Mouse (Mus musculus) brown adipose tissue, adult 24 weeks (tissue): ENCODE results near the gene Myod1. TPM values are rescaled to one million over a fixed set of nuclear protein-coding genes. Genes with fewer than 3 reads are reported as not detected.

Experiments
- H3K27ac ChIP-seq: fragments of 200-500 bp; replicated peaks from 2 replicates; pipeline ENCODE4 v1.5.1; 2012; ENCODE audit warnings: low read depth, mild to moderate bottlenecking, low read length
- H3K4me1 ChIP-seq: fragments of 200-500 bp; 2 replicates; pipeline ENCODE4 v1.6.1; 2012; ENCODE audit warnings: low read length, mixed read lengths; ENCODE audit not compliant: control insufficient read depth, insufficient read depth, insufficient read length
- H3K4me3 ChIP-seq: fragments of 200-500 bp; 2 replicates; pipeline ENCODE4 v1.5.1; 2012; ENCODE audit warnings: low read depth, mild to moderate bottlenecking, low read length, moderate library complexity; ENCODE audit not compliant: insufficient read depth
- polyA plus RNA-seq: library from polyadenylated mRNA; stranded (reverse); fragments of >200 nt; gene quantifications from 2 replicates; pipeline ENCODE4 v1.2.4, GENCODE M21; 2012; ENCODE audit not compliant: missing spikeins, insufficient read depth, insufficient read length

Gene Myod1
- polyA plus RNA-seq, 1 experiment: not detected

DNA sequence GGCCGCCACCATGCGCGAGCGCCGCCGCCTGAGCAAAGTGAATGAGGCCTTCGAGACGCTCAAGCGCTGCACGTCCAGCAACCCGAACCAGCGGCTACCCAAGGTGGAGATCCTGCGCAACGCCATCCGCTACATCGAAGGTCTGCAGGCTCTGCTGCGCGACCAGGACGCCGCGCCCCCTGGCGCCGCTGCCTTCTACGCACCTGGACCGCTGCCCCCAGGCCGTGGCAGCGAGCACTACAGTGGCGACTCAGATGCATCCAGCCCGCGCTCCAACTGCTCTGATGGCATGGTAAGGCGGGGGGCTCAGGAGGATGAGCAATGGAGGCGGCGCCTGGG is 703 bp downstream of the Myod1 start:
- no peaks in the 10 kb centered on the region for H3K4me1 ChIP-seq
- H3K4me3 ChIP-seq: no peak overlapping the region
- no peak overlapping the region for H3K27ac ChIP-seq

DNA sequence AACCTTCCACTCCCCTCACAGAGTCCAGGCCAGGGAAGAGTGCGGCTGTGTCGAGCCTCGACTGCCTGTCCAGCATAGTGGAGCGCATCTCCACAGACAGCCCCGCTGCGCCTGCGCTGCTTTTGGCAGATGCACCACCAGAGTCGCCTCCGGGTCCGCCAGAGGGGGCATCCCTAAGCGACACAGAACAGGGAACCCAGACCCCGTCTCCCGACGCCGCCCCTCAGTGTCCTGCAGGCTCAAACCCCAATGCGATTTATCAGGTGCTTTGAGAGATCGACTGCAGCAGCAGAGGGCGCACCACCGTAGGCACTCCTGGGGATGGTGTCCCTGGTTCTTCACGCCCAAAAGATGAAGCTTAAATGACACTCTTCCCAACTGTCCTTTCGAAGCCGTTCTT is 1.8 kb downstream of the Myod1 start:
- Histone ChIP-seq H3K4me1 (no peaks in the 10 kb centered on the region), H3K4me3 (no peak overlapping the region), H3K27ac (no peak overlapping the region)

DNA sequence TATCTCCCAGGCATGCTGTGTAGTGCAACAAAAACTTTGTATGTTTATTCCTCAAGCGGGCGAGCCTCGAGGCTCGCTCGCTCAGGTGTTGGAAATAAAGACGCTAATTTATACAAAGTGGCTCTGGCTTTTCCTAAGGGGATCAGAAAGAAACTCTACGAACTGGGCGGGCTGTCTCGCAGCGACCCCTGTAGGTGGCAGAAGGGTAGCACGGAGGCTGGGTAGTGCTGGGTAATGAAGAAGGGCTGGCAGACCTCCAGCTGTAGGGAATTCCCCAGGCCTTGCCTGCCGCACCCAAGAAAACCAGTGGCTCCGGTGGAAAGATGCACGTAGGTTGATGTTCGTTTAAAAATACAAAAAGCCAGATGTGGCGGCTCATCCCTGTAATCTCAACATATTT is 2.7 kb downstream of the Myod1 start:
- no peak overlapping the region for H3K4me3 ChIP-seq
- no peaks in the 10 kb centered on the region for H3K4me1 ChIP-seq
- no peak overlapping the region for H3K27ac ChIP-seq

DNA sequence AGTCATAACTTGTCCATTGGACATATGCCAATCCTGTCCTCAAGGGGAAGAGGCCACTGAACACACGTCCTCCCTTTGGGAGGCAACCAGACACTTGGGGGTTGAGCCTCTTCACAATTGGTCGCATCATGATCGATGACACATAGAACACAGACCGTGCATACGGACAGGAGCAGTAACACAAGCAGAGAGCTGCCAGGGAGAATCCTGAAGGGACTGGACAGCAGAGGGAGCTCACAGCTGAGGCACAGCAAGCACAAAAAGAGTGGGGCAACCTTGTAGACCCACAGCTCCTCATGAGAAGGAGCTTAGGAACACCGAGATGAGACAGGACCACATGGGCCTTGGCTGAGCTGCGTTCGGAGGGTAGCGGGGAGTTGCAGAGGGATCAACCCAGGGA is 4.4 kb downstream of the Myod1 start:
- Histone ChIP-seq H3K27ac (no peak overlapping the region), H3K4me3 (no peak overlapping the region), H3K4me1 (no peaks in the 10 kb centered on the region)

DNA sequence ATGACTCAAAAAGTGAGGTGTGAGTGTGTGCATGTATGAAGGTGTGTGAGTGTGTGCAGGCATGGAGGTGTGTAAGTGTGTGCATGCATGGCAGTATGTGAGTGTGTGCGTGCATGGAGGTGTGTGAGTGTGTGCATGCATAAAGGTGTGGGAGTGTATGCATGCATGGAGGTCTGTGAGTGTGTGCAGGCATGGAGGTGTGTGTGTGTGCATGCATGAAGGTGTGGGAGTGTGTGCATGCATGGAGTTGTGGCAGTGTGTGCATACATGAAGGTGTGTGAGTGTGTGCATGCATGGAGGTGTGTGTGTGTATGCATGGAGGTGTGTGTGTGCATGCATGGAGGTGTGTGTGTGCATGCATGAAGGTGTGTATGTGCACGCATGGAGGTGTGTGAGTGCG is 11.2 kb downstream of the Myod1 start:
- H3K27ac ChIP-seq: no peak overlapping the region
- H3K4me1 ChIP-seq: no peaks in the 10 kb centered on the region
- no peak overlapping the region for H3K4me3 ChIP-seq

DNA sequence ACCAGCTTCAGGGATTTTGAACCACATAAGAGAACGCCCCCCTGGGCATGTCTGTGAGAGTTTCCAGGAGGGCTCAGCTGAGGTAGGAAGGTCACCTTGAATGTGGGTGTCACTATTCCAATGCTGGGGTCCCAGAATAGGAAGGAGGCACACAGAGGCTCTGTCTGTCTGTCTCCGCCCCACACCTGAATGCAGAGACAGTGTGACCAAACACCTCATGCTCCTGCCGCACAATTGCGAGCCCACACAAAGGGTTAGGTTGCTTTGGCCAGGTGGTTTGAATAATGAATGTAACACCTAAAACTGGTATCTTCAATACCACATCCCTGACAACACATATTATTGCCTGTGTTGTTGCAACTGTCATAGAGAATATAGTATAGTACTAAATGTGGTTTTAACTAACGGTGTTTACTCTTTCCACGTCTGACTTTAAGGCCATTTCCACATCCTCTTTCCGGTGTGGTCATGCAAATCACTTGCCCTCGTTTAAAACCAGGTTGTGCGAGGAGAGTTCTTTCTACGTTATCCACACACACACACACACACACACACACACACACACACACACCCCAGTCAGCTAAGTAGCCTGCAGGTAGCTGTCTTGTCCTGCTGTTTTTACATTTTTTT is 13.3 kb downstream of the Myod1 start:
- Histone ChIP-seq H3K27ac (no peak overlapping the region), H3K4me3 (no peak overlapping the region), H3K4me1 (no peaks in the 10 kb centered on the region)

DNA sequence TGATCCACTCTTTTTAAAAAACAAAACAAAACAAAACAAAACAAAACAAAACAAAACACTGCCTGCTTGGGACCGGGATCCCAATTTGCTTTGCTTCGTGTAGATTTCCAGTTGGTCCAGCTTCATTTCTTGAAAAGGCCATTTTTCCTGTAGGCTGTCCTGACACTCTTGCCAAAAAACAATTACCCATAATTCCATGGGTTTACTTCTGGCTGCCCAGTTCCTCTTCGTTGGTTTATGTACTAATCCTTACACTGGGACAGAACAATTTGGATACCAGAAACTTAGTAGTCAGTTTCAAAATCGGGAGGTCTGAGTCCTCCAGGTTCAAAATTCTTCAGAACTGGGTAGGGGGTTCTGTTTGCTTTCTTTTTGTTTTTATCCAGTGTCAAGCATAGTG is 14.0 kb downstream of the Myod1 start:
- Histone ChIP-seq H3K27ac (no peak overlapping the region), H3K4me1 (no peaks in the 10 kb centered on the region)

DNA sequence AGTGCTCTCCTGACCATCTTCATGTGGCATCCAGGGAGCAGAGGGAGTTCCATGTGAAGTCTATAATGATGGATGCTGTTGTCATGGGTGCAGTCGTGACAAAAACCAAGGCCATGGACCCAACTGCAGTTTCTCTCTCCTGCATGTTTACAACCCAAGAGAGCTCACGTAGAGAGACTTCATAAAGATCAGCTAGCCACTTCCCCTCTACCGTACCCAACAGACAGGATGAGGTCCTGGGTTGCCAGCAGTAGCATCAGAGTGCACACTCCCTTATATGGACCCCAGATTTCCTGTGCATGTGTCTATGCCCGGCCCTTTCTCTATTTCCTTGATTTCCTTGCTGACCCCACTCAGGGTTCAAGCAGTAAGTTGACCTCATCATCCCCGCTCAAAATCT is 15.4 kb downstream of the Myod1 start:
- H3K4me1 ChIP-seq: no peaks in the 10 kb centered on the region
- H3K27ac ChIP-seq: no peak overlapping the region
- H3K4me3 ChIP-seq: no peak overlapping the region

More for the DNA sequence above, 14.0 kb downstream of the Myod1 start:
- no peak overlapping the region for H3K4me3 ChIP-seq

DNA sequence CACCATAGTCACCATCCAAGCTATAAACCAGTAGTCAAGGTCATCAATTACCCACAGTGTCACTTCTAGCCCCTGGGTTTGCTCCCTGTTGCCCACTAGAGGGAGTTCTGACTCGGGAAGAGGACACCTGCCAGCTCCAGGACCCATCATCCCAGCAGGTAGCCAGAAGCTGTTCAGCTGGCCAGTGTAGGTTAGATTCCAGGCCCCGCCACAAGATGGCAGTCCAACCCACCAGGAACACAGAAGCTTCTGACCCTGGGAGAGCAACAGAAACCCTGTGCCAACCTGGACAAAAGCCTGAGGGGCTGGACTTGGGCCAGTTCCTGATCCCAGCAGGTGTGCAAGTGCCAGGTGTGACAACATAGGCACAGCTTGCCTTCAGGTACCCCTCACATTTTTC is 16.8 kb downstream of the Myod1 start:
- Histone ChIP-seq H3K27ac (no peak overlapping the region), H3K4me1 (no peaks in the 10 kb centered on the region), H3K4me3 (no peak overlapping the region)

DNA sequence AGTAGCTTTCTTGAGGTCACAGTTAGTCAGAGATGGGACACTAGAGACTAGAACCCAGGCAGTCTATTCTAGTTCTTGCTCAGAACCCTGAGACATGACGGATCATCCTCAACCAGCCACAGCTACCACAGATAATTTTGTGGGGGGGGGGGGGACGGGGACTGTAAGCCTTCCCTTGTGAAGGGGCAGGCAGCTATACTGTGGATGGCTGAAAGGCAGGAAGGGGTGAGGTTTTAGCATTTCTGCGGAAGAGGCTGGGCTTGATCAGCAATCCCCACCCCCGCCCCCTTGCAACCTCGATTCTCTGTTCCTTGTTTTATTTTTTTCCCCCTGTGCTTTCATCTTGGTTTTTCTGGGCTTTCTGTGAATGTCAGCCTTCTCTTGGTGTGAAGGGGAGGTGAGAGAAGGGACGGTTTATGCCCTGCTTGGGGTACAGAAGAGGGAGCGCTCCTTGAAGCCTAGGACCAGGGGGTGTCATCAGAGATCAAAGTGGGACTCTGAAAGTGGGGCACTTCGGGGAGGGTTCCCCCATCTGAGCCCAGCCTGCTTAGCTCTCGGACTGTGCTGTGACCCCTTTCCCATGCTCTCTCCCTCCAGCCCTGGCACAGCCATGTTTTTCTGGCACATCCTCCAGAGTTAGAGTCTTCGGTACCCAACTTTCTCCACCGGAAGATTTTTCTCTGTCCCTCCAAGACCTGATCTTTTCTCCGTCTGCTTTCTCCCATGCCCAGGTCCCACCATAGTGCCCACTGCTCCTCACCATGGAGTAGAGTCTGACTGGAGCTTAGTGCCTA is 17.6 kb downstream of the Myod1 start:
- no peaks in the 10 kb centered on the region for H3K4me1 ChIP-seq
- no peak overlapping the region for H3K27ac ChIP-seq
- H3K4me3 ChIP-seq: no peak overlapping the region

DNA sequence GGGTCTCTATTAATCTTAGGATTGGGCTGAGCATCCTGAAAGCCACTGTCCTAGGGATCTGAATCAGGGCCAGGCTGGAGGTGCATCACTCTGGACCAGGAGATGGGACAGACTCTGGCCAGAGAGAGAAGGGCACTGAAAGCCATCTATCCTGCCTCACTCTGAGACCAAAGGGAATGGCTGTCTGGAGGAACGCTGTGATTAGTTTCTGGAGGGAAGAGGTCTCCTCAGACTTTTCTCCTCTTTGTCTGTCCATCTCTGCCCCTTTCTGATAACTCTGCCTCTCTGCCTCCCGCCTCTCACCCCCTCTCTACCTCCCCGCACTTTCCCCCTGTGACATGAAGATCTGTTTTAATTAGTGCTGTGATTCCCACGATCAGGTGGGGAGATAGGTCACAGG is 18.7 kb downstream of the Myod1 start:
- no peaks in the 10 kb centered on the region for H3K4me1 ChIP-seq

DNA sequence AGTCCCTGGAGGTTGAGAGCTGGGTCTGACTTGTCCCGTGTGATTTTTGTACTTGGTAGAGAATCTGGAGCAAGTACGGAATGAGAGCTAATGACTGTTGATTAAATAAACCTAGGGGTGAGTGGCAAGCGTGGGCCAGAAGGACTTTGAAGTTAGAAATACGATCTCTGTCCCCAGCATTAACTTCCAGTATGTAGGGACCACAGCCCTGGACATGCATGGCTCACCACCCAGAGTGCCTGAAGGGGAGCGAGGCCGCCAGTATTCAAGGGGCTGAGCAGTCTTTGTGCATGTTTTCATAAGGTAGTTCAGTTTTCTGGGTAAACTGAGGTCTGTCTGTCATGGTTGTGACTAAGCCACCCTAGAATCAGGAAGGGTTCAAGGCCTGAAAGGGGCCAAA is 19.3 kb downstream of the Myod1 start:
- Histone ChIP-seq H3K27ac (no peak overlapping the region), H3K4me1 (no peaks in the 10 kb centered on the region), H3K4me3 (no peak overlapping the region)

More for the DNA sequence above, 18.7 kb downstream of the Myod1 start:
- no peak overlapping the region for H3K4me3 ChIP-seq
- no peak overlapping the region for H3K27ac ChIP-seq

DNA sequence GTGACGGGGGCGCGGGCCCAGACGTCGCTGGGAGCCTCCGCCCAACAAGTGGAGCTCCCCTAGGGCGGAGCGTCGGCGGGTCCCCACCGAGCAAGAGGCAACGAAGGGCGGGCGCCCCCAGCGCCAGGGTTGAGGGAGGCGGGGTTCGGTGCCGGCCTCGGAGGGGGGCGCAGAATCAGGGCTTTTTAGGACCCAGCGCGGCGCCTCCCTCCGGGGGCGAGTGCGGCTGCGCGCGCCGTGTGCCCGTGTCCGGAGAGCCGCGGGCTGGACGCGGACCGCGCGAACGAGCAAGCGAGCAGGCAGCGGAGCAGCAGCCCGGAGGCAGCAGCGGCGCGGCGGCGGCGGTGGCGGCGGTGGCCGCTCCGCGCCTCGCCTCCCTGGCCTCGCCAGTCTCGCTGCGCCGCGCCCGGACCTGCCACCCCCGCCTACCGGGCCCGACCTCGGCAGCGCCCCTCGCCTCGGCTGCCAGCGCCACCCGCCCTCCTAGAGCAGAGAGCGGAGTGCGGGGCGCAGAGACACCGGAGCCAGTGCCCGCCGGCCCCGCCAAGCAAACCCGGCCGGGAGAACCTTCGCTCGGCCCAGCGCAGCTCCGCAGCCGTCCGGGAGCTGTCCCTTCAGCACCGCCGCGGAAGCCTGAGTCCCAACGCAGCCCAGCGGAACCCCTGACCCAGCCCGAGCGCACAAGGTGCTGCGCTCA is 20.1 kb downstream of the Myod1 start, which contains the start of gene Kcnc1:
Gene Kcnc1 (plus strand): TSS at position 267 of the 697 bp plus-strand sequence.
- no peak within 1 kb of the TSS for H3K27ac ChIP-seq
- no peaks in the 10 kb centered on the region for H3K4me1 ChIP-seq
- H3K4me3 ChIP-seq: 0 out of 2 replicates have a peak within 1 kb of the TSS, but pooled peaks have one; percentile 12

DNA sequence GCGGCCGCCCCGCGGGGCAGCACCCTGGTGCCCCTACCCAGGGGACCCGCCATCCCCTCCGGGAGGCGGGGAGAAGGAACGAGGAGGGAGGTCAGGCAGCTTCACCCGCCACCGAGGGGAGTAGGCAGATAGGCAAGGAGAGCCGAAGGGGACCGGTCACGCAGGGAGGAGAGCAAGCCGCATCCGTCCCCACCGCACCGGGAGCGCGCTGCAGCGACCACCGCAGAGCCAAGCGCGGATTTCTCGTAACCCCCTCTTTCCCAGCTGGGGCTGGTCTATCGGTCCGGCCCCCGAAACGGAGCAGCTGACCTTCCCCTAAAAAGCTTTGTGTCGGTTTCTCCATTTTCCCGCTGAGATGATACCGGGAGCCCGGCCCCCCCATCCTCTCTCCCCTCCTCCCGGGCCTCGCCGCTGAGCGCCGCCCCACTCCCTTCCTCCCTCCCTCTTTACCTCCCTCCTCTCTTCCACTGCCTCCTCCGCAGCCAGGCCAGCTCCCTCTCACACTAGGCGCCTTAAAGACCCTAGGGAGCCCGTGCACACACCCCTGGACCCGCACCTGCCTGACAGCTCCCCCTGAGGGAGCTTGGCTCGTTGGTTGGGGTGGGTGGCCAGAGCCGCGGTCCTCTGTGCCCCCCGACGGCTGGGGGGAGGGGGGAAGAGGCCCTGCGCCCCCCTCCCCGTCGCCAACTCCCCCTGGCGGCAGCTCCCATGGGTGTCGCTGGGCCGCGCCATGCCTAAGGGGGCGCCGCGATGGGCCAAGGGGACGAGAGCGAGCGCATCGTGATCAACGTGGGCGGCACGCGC is 20.9 kb downstream of the Myod1 start:
- Histone ChIP-seq H3K4me1 (no peaks in the 10 kb centered on the region), H3K27ac (no peak overlapping the region), H3K4me3 (no peak overlapping the region)

DNA sequence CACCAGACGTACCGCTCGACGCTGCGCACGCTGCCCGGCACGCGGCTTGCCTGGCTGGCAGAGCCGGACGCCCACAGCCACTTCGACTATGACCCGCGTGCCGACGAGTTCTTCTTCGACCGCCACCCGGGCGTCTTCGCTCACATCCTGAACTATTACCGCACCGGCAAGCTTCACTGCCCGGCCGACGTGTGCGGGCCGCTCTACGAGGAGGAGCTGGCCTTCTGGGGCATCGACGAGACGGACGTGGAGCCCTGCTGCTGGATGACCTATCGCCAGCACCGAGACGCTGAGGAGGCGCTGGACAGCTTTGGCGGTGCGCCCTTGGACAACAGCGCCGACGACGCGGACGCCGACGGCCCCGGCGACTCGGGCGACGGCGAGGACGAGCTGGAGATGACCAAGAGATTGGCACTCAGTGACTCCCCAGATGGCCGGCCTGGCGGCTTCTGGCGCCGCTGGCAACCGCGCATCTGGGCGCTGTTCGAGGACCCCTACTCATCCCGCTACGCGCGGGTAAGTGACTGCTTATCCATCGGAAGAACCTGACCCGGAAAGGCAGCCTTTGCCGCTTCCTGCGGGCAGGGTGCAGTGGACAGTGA is 21.6 kb downstream of the Myod1 start:
- no peak overlapping the region for H3K4me3 ChIP-seq
- no peak overlapping the region for H3K27ac ChIP-seq
- no peaks in the 10 kb centered on the region for H3K4me1 ChIP-seq
